Mouse (Mus musculus): ENCODE measurements around the gene Col6a6.

GRCm38 (mm10) chr9:105720430-105720829, 107.5 kb downstream of the Col6a6 start:
- TF ChIP-seq CTCF (IDR thresholded peaks at IDR 0.05; ENCODE audit: extremely low read depth, insufficient read length, insufficient replicate concordance, low read depth, low read length) (no peak), POLR2A (IDR thresholded peaks at IDR 0.05; ENCODE audit: low read depth, low read length) (no peak)

All from small intestine, adult 2 months (tissue).